Mouse (Mus musculus) kidney, postnatal 0 days (tissue): ENCODE results near the gene Gm20388. TPM values are rescaled to one million over a fixed set of nuclear protein-coding genes. Genes with fewer than 3 reads are reported as not detected.

Experiments
- ATAC-seq: fragments of 200-750 bp; cut with Nextera tagmentation; replicated peaks from 2 replicates; pipeline ENCODE4 v1.8.0; 2017; ENCODE audit warnings: low read depth, moderate number of reproducible peaks, moderate TSS enrichment, moderate library complexity; ENCODE audit not compliant: low FRiP score
- DNase-seq: peaks from one replicate; pipeline ENCODE4 v3.0.0-alpha.2; 2016; ENCODE audit warnings: low spot score
- H3K27ac ChIP-seq: fragments of 300-500 bp; sonication (generic); 2 replicates; pipeline ENCODE4 v1.5.1; 2014; ENCODE audit warnings: mild to moderate bottlenecking
- H3K27me3 ChIP-seq: fragments of 300-500 bp; sonication (generic); 2 replicates; pipeline ENCODE4 v1.6.1; 2014; ENCODE audit warnings: low read length, mixed read lengths; ENCODE audit not compliant: insufficient read depth
- H3K36me3 ChIP-seq: fragments of 300-500 bp; sonication (generic); 2 replicates; pipeline ENCODE4 v1.6.1; 2014; ENCODE audit warnings: low read length, mixed read lengths; ENCODE audit not compliant: insufficient read depth
- H3K4me1 ChIP-seq: fragments of 300-500 bp; sonication (generic); replicated peaks from 2 replicates; pipeline ENCODE4 v1.6.1; 2014; ENCODE audit warnings: antibody characterized with exemption, low read length, mixed read lengths; ENCODE audit not compliant: insufficient read depth
- H3K4me2 ChIP-seq: fragments of 300-500 bp; sonication (generic); 2 replicates; pipeline ENCODE4 v1.6.1; 2014; ENCODE audit warnings: mild to moderate bottlenecking, low read length, moderate library complexity, mixed read lengths
- H3K4me3 ChIP-seq: fragments of 300-500 bp; sonication (generic); replicated peaks from 2 replicates; pipeline ENCODE4 v1.5.1; 2014; ENCODE audit warnings: low read depth, low read length
- H3K9ac ChIP-seq: fragments of 300-500 bp; sonication (generic); 2 replicates; pipeline ENCODE4 v1.6.1; 2014; ENCODE audit warnings: low read depth, low read length
- H3K9me3 ChIP-seq: fragments of 300-500 bp; sonication (generic); replicated peaks from 2 replicates; pipeline ENCODE4 v1.6.1; 2016; ENCODE audit warnings: low read length, inconsistent platforms, mixed read lengths
- CTCF ChIP-seq: IDR thresholded peaks from 2 replicates; pipeline ENCODE4 v1.5.1; 2016; ENCODE audit warnings: antibody characterized with exemption, low read depth, mild to moderate bottlenecking, moderate library complexity
- WGBS: fragments of 180-500 bp; shearing (Covaris S2); extraction: QIAGEN DNeasy Blood & Tissue Kit; methylation state at CpG from one replicate; pipeline ENCODE4 v1.1.7; 2014; 5-methylcytosine and 5-hydroxymethylcytosine counted together
- polyA plus RNA-seq: library from polyadenylated mRNA; unstranded; fragments of >200 nt; fragmentation: Nextera tagmentation; extraction: Ambion mirVana; gene quantifications from 2 replicates; pipeline ENCODE4 v1.2.1, GENCODE M21; 2015

Gm20388 gene
- polyA plus RNA-seq, 1 experiment from 2014 or later = not detected

DNA sequence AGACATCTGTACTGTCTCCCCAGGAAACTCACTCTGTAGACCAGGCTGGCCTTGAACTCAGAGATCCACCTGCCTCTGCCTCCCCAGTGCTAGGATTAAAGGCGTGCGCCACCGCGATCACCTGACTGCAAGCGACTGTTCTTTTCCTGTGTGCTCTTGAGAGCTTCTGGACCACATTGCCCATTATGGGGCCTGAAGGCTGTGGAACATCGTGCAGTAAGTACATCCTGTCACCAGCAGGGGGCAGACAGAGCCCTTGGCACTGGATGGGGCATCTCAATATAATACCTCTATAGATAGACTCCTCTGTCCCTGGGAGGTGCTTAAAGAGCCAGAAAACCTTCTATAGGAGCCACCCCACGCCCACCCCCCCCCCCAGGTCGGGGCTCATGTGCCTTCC, 2924.3 kb downstream of the Gm20388 start:
- TF ChIP-seq CTCF = peak; percentile 86
- H3K4me1 ChIP-seq = no peaks in the 10 kb centered on the region
- DNase-seq (peak; percentile 85), ATAC-seq (no peak)
- no peak overlapping the region for H3K27ac ChIP-seq
- no peak overlapping the region for H3K4me2 ChIP-seq
- no peaks in the 10 kb centered on the region for H3K27me3 ChIP-seq
- H3K9ac ChIP-seq = no peak overlapping the region
- H3K36me3 ChIP-seq = no peaks in the 10 kb centered on the region
- H3K4me3 ChIP-seq = no peak overlapping the region
- no peaks in the 10 kb centered on the region for H3K9me3 ChIP-seq
- WGBS = 28% methylated on average over 8 of the region's 8 CpGs

DNA sequence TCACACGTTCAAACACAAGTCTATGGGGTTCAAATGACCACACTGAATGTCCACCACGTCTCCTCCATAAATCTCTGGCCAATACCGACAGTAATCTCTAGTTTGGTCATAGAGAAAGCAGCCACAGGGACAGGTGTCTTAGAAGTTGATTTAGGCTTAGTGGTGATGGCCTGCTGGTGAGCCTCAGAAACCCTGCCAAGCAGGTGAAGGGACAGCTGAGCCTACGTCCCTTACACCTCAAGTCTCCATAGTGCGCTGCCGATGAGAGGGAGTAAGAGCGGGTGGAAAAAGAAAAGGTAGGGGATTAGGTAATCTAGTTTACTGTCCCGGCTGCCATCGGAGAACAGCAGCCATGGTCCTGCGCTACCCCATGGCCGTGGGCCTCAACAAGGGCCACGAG, 2925.6 kb downstream of the Gm20388 start:
- H3K4me2 ChIP-seq = no peak overlapping the region
- H3K27ac ChIP-seq = no peak overlapping the region
- WGBS = 80% methylated on average over 12 of the region's 12 CpGs
- H3K4me3 ChIP-seq = no peak overlapping the region
- ATAC-seq (no peak), DNase-seq (no peak)
- no peaks in the 10 kb centered on the region for H3K27me3 ChIP-seq
- TF ChIP-seq CTCF = no peak
- no peaks in the 10 kb centered on the region for H3K36me3 ChIP-seq
- H3K9me3 ChIP-seq = no peaks in the 10 kb centered on the region
- H3K4me1 ChIP-seq = no peaks in the 10 kb centered on the region
- no peak overlapping the region for H3K9ac ChIP-seq

DNA sequence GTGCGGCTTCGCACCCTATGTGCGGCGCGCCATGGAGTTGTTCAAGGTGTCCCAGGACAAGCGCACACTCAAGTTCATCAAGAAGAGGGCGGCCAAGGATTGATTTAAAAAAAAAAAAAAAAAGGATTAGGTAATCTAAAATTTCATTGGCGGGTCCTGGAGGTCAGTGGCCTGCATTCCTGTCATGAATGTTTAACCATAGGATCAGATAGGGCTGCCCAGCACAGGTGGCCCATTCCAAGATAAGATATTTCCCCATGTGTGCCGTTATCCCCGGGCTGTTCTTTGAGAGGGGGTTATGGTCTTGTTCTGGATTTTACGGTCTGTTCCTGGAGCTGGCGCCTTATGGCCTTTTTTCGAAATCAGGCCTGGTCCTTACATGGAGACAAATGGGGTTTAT, 2926.1 kb downstream of the Gm20388 start:
- no peaks in the 10 kb centered on the region for H3K4me1 ChIP-seq
- no peaks in the 10 kb centered on the region for H3K9me3 ChIP-seq
- WGBS = 80% methylated on average over 13 of the region's 13 CpGs
- no peak overlapping the region for H3K9ac ChIP-seq
- ATAC-seq (no peak), DNase-seq (no peak)
- no peak overlapping the region for H3K27ac ChIP-seq
- TF ChIP-seq CTCF = no peak
- H3K27me3 ChIP-seq = no peaks in the 10 kb centered on the region
- no peak overlapping the region for H3K4me3 ChIP-seq
- no peaks in the 10 kb centered on the region for H3K36me3 ChIP-seq
- H3K4me2 ChIP-seq = no peak overlapping the region

DNA sequence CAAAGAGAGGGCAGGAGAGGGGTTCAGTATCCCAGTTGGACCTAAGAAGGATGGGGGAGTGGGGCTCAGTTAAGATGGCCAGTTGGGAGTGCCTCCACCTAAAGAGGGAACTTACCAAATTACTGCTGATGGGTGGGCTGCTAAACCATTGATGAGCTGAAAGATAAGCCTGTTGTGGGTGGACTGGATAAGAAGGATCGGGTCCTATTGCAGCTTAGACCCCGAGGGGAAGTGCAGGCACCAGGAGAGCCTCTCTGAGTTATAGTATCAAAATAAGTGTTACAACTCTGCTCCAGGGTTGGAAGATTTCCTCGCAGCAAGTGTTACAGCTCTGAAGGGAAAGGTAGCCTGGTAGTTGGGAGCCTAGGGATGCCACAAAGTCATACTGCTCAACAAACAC, 2933.5 kb downstream of the Gm20388 start:
- ATAC-seq = no peak
- Histone ChIP-seq H3K36me3 (no peaks in the 10 kb centered on the region), H3K4me1 (no peaks in the 10 kb centered on the region), H3K4me3 (no peak overlapping the region), H3K27ac (no peak overlapping the region), H3K27me3 (no peaks in the 10 kb centered on the region), H3K9me3 (no peaks in the 10 kb centered on the region), H3K9ac (no peak overlapping the region), H3K4me2 (no peak overlapping the region)
- no peak for TF ChIP-seq CTCF
- no peak for DNase-seq
- whole genome bisulfite sequencing = 55% methylated on average over 3 of the region's 3 CpGs

DNA sequence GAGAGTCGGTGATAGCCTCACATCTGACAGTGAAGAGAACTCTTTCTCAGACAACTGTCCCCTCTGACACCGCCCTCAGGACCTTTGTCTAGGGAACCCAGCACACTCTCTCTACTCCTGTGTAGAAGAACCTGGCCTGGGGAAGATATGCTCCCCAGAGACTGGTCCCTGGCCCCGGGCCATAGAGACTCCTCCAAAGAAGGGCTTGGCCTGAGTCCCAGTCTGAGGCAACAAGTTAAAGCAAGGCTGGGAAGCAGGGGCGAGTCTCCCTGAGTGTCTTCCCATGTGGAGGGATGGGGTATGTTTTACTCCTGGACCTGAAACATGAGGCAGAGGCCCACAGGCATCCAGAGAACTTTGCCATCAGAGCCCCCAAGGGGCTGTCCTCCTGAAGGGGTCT, 2935.0 kb downstream of the Gm20388 start:
- H3K27ac ChIP-seq = no peak overlapping the region
- H3K9ac ChIP-seq = no peak overlapping the region
- no peaks in the 10 kb centered on the region for H3K4me1 ChIP-seq
- DNase-seq (no peak), ATAC-seq (no peak)
- H3K27me3 ChIP-seq = no peaks in the 10 kb centered on the region
- no peaks in the 10 kb centered on the region for H3K9me3 ChIP-seq
- TF ChIP-seq CTCF = no peak
- no peak overlapping the region for H3K4me2 ChIP-seq
- no peak overlapping the region for H3K4me3 ChIP-seq
- WGBS = 64% methylated on average over 4 of the region's 4 CpGs
- H3K36me3 ChIP-seq = no peaks in the 10 kb centered on the region

DNA sequence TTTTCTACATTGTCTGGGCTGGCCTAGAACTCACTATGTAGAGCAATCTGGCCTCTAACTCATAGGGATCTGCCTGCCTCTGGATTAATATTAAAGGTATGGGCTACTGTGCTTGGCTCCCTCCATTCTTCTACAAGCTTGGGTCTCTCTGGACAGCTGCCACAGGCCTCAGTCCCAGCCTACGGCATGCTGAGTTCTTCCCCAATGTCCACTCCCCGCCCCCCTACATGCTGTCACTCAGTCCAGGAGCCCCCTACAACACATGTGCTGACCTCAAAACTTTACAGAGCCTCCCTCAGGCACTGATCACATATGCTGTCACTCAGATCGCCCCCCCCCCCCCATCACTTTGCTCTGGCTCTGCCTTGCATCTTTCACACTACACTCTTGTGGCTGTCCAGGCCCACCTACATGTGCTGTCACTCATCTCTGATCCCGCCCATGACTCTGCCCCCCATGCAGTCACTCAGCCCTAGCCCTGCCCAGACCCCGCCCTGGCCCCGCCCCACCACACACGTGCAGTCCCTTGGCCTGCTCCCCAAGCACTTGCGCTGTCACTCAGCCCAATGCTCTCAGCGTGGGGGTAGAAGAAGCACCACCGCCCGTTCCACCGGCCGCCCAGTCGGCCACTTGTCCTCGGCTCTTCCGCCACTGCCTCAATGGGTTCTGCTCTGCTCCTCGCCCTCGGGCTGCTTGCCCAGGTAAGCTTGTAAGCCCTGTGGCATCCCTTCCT, 2937.4 kb downstream of the Gm20388 start, which contains the start of gene Cdh15:
TSS of gene Cdh15 (plus strand) at position 138 of the 733 bp plus-strand sequence.
- DNase-seq = peak; percentile 79
- Histone ChIP-seq H3K4me2 (no peak within 1 kb of the TSS), H3K9ac (no peak within 1 kb of the TSS), H3K9me3 (no peaks in the 10 kb centered on the region), H3K36me3 (no peaks in the 10 kb centered on the region), H3K4me1 (no peaks in the 10 kb centered on the region), H3K27ac (no peak within 1 kb of the TSS), H3K4me3 (no peak within 1 kb of the TSS), H3K27me3 (no peaks in the 10 kb centered on the region)
- TF ChIP-seq CTCF = no peak
- ATAC-seq = peak; percentile 88
- 12% methylated on average over 17 of the region's 18 CpGs for WGBS
